Mouse (Mus musculus) MEL (cell line): ENCODE results near the gene Siae. TPM values are rescaled to one million over a fixed set of nuclear protein-coding genes. Genes with fewer than 3 reads are reported as not detected.
A peak's percentile ranks its signal among the peaks of the same experiment; 100 is the strongest.

Experiments used
- DNase-seq: peaks from one replicate; pipeline ENCODE4 v3.0.0; 2011; ENCODE audit warnings: low read depth, low spot score
- H3K27ac ChIP-seq: 2 replicates; pipeline ENCODE4 v1.5.1; 2012; ENCODE audit warnings: low read depth, mild to moderate bottlenecking, control low read depth, low read length, moderate library complexity; ENCODE audit not compliant: control insufficient read depth
- H3K27me3 ChIP-seq, 2 experiments: fragments of 150-350 bp in 1 of 2; sonication (generic) in 1 of 2; 2 replicates each; pipeline ENCODE4 v1.6.1; 2012; ENCODE audit warnings: low read length in 2 of 2, mild to moderate bottlenecking in 2 of 2, improper control_type of control experiment in 1 of 2, moderate library complexity in 1 of 2; ENCODE audit not compliant: insufficient read depth in 2 of 2, control insufficient read depth in 1 of 2
- H3K36me3 ChIP-seq, 2 experiments: 2 replicates each; pipeline ENCODE4 v1.6.1; 2012 to 2014; ENCODE audit warnings: low read length in 2 of 2, improper control_type of control experiment in 1 of 2, inconsistent platforms in 1 of 2, mild to moderate bottlenecking in 1 of 2; ENCODE audit not compliant: insufficient read depth in 2 of 2, control insufficient read depth in 1 of 2
- H3K4me1 ChIP-seq, 2 experiments: fragments of 150-350 bp in 1 of 2; sonication (generic) in 1 of 2; 2 replicates each; pipeline ENCODE4 v1.6.1; 2012; ENCODE audit warnings: low read length in 2 of 2, improper control_type of control experiment in 1 of 2, mild to moderate bottlenecking in 1 of 2; ENCODE audit not compliant: insufficient read depth in 2 of 2, control insufficient read depth in 1 of 2
- H3K4me3 ChIP-seq, 2 experiments: fragments of 150-350 bp in 1 of 2; sonication (generic) in 1 of 2; 2 replicates each; pipeline ENCODE4 v1.5.1; 2012; ENCODE audit warnings: low read depth in 2 of 2, low read length in 2 of 2, mild to moderate bottlenecking in 2 of 2, moderate library complexity in 2 of 2, control low read depth in 1 of 2, improper control_type of control experiment in 1 of 2; ENCODE audit not compliant: control insufficient read depth in 1 of 2, insufficient read depth in 1 of 2
- H3K79me2 ChIP-seq: 2 replicates; pipeline ENCODE4 v1.6.1; 2012; ENCODE audit warnings: mild to moderate bottlenecking, low read length, moderate library complexity; ENCODE audit not compliant: control insufficient read depth, poor library complexity, insufficient read depth
- H3K9ac ChIP-seq: 2 replicates; pipeline ENCODE4 v1.6.1; 2012; ENCODE audit warnings: low read depth, mild to moderate bottlenecking, control low read depth, low read length, moderate library complexity; ENCODE audit not compliant: control insufficient read depth, poor library complexity, severe bottlenecking
- H3K9me3 ChIP-seq: fragments of 150-350 bp; sonication (generic); replicated peaks from 2 replicates; pipeline ENCODE4 v1.6.1; 2012; ENCODE audit warnings: mild to moderate bottlenecking, low read length, improper control_type of control experiment, moderate library complexity; ENCODE audit not compliant: insufficient read depth
- BHLHE40 ChIP-seq: IDR thresholded peaks from 2 replicates; pipeline ENCODE4 v1.6.1; 2012; ENCODE audit warnings: low read depth, mild to moderate bottlenecking, inconsistent platforms, low read length, improper control_type of control experiment, borderline replicate concordance
- CHD1 ChIP-seq: IDR thresholded peaks from 2 replicates; pipeline ENCODE4 v1.6.1; 2012; ENCODE audit warnings: low read depth, mild to moderate bottlenecking, inconsistent platforms, low read length, improper control_type of control experiment
- CHD2 ChIP-seq: IDR thresholded peaks from 2 replicates; pipeline ENCODE4 v1.6.1; 2011; ENCODE audit warnings: low read length, improper control_type of control experiment
- CTCF ChIP-seq, 3 experiments: IDR thresholded peaks in 2 of 3; conservative IDR thresholded peaks in 1 of 3; 2 replicates each; pipeline ENCODE4 v1.5.1; 2011 to 2012; ENCODE audit warnings: low read length in 3 of 3, low read depth in 2 of 3, mild to moderate bottlenecking in 2 of 3, improper control_type of control experiment in 1 of 3, inconsistent platforms in 1 of 3, mixed read lengths in 1 of 3, moderate library complexity in 1 of 3; ENCODE audit not compliant: control insufficient read depth in 1 of 3, insufficient read depth in 1 of 3, poor library complexity in 1 of 3, severe bottlenecking in 1 of 3
- E2F4 ChIP-seq: IDR thresholded peaks from 2 replicates; pipeline ENCODE4 v1.6.1; 2011; ENCODE audit warnings: low read depth, low read length, improper control_type of control experiment, borderline replicate concordance
- ELF1 ChIP-seq: IDR thresholded peaks from 2 replicates; pipeline ENCODE4 v1.6.1; 2014; ENCODE audit warnings: low read depth, mild to moderate bottlenecking, inconsistent platforms, low read length, improper control_type of control experiment, moderate library complexity
- EP300 ChIP-seq, 2 experiments: IDR thresholded peaks; 2 replicates each; pipeline ENCODE4 v1.6.1; 2011; ENCODE audit warnings: improper control_type of control experiment in 2 of 2, low read length in 2 of 2, low read depth in 1 of 2, mild to moderate bottlenecking in 1 of 2
- ETS1 ChIP-seq: IDR thresholded peaks from 2 replicates; pipeline ENCODE4 v1.6.1; 2012; ENCODE audit warnings: low read depth, mild to moderate bottlenecking, inconsistent platforms, low read length, improper control_type of control experiment, moderate library complexity
- GATA1 ChIP-seq: IDR thresholded peaks from 2 replicates; pipeline ENCODE4 v1.6.1; 2011; ENCODE audit warnings: low read depth, low read length, improper control_type of control experiment
- JUND ChIP-seq: IDR thresholded peaks from 2 replicates; pipeline ENCODE4 v1.6.1; 2011; ENCODE audit warnings: low read depth, mild to moderate bottlenecking, improper control_type of control experiment, low read length
- KAT2A ChIP-seq: conservative IDR thresholded peaks from 2 replicates; pipeline ENCODE4 v1.6.1; 2012; ENCODE audit warnings: low read depth, low read length, improper control_type of control experiment, inconsistent platforms
- MAFK ChIP-seq: IDR thresholded peaks from 2 replicates; pipeline ENCODE4 v1.6.1; 2011; ENCODE audit warnings: low read depth, mild to moderate bottlenecking, low read length, improper control_type of control experiment, borderline replicate concordance
- MAX ChIP-seq: IDR thresholded peaks from 2 replicates; pipeline ENCODE4 v1.6.1; 2011; ENCODE audit warnings: low read length, improper control_type of control experiment
- MAZ ChIP-seq: IDR thresholded peaks from 2 replicates; pipeline ENCODE4 v1.6.1; 2012; ENCODE audit warnings: low read depth, mild to moderate bottlenecking, inconsistent platforms, low read length, improper control_type of control experiment
- MEF2A ChIP-seq: IDR thresholded peaks from 2 replicates; pipeline ENCODE4 v1.6.1; 2014; ENCODE audit warnings: low read depth, mild to moderate bottlenecking, inconsistent platforms, low read length, improper control_type of control experiment; ENCODE audit not compliant: poor library complexity, insufficient replicate concordance, severe bottlenecking; ENCODE audit errors: extremely low read depth
- MXI1 ChIP-seq: IDR thresholded peaks from 2 replicates; pipeline ENCODE4 v1.6.1; 2011; ENCODE audit warnings: mild to moderate bottlenecking, low read depth, low read length, improper control_type of control experiment
- MYB ChIP-seq: IDR thresholded peaks from 2 replicates; pipeline ENCODE4 v1.6.1; 2011; ENCODE audit warnings: mild to moderate bottlenecking, low read depth, low read length, improper control_type of control experiment
- MYC ChIP-seq: IDR thresholded peaks from 2 replicates; pipeline ENCODE4 v1.6.1; 2011; ENCODE audit warnings: low read depth, mild to moderate bottlenecking, low read length, improper control_type of control experiment, moderate library complexity
- NELFE ChIP-seq: IDR thresholded peaks from 2 replicates; pipeline ENCODE4 v1.6.1; 2011; ENCODE audit warnings: low read depth, low read length, improper control_type of control experiment
- NRF1 ChIP-seq: IDR thresholded peaks from 2 replicates; pipeline ENCODE4 v1.6.1; 2014; ENCODE audit warnings: low read depth, mild to moderate bottlenecking, inconsistent platforms, low read length, improper control_type of control experiment, moderate library complexity; ENCODE audit not compliant: poor library complexity, insufficient read depth, severe bottlenecking
- POLR2A ChIP-seq, 2 experiments: IDR thresholded peaks; 2 replicates each; pipeline ENCODE4 v1.6.1; 2011 to 2012; ENCODE audit warnings: low read length in 2 of 2, mild to moderate bottlenecking in 2 of 2, control low read depth in 1 of 2, improper control_type of control experiment in 1 of 2, low read depth in 1 of 2, moderate library complexity in 1 of 2; ENCODE audit not compliant: control insufficient read depth in 1 of 2, insufficient read depth in 1 of 2, poor library complexity in 1 of 2
- POLR2AphosphoS2 ChIP-seq: IDR thresholded peaks from 2 replicates; pipeline ENCODE4 v1.6.1; 2011; ENCODE audit warnings: low read length, improper control_type of control experiment
- POLR2AphosphoS5 ChIP-seq: IDR thresholded peaks from 2 replicates; pipeline ENCODE4 v1.6.1; 2012; ENCODE audit warnings: low read depth, borderline replicate concordance, mild to moderate bottlenecking, inconsistent platforms, low read length, moderate library complexity, mixed read lengths
- RAD21 ChIP-seq: IDR thresholded peaks from 2 replicates; pipeline ENCODE4 v1.6.1; 2011; ENCODE audit warnings: mild to moderate bottlenecking, low read depth, low read length, improper control_type of control experiment
- RCOR1 ChIP-seq: IDR thresholded peaks from 2 replicates; pipeline ENCODE4 v1.6.1; 2012; ENCODE audit warnings: low read depth, mild to moderate bottlenecking, inconsistent platforms, low read length, improper control_type of control experiment
- SIN3A ChIP-seq: IDR thresholded peaks from 2 replicates; pipeline ENCODE4 v1.6.1; 2012; ENCODE audit warnings: low read length, improper control_type of control experiment, inconsistent platforms
- SMC3 ChIP-seq: IDR thresholded peaks from 2 replicates; pipeline ENCODE4 v1.6.1; 2011; ENCODE audit warnings: low read depth, low read length, improper control_type of control experiment
- TAL1 ChIP-seq: IDR thresholded peaks from 2 replicates; pipeline ENCODE4 v1.6.1; 2012; ENCODE audit warnings: mild to moderate bottlenecking, inconsistent platforms, low read length, moderate library complexity, mixed read lengths
- TBP ChIP-seq: IDR thresholded peaks from 2 replicates; pipeline ENCODE4 v1.8.0; 2011; ENCODE audit warnings: low read depth, low read length, improper control_type of control experiment
- TCF12 ChIP-seq: IDR thresholded peaks from 2 replicates; pipeline ENCODE4 v1.6.1; 2014; ENCODE audit warnings: low read depth, mild to moderate bottlenecking, inconsistent platforms, low read length, improper control_type of control experiment, moderate library complexity
- UBTF ChIP-seq: IDR thresholded peaks from 2 replicates; pipeline ENCODE4 v1.6.1; 2012; ENCODE audit warnings: low read depth, mild to moderate bottlenecking, inconsistent platforms, low read length, improper control_type of control experiment, moderate library complexity, borderline replicate concordance; ENCODE audit not compliant: insufficient read depth
- USF1 ChIP-seq: IDR thresholded peaks from 2 replicates; pipeline ENCODE4 v1.6.1; 2014; ENCODE audit warnings: low read depth, mild to moderate bottlenecking, inconsistent platforms, low read length, improper control_type of control experiment, moderate library complexity
- USF2 ChIP-seq, 2 experiments: IDR thresholded peaks; 2 replicates each; pipeline ENCODE4 v1.6.1; 2011 to 2012; ENCODE audit warnings: improper control_type of control experiment in 2 of 2, low read length in 2 of 2, borderline replicate concordance in 1 of 2, inconsistent platforms in 1 of 2, low read depth in 1 of 2, mild to moderate bottlenecking in 1 of 2; ENCODE audit not compliant: insufficient read depth in 1 of 2
- ZC3H11A ChIP-seq: IDR thresholded peaks from 2 replicates; pipeline ENCODE4 v1.6.1; 2012; ENCODE audit warnings: low read depth, mild to moderate bottlenecking, inconsistent platforms, low read length, improper control_type of control experiment
- ZKSCAN1 ChIP-seq: IDR thresholded peaks from 2 replicates; pipeline ENCODE4 v1.6.1; 2012; ENCODE audit warnings: low read depth, mild to moderate bottlenecking, inconsistent platforms, low read length, improper control_type of control experiment, moderate library complexity
- ZMIZ1 ChIP-seq: IDR thresholded peaks from 2 replicates; pipeline ENCODE4 v1.6.1; 2012; ENCODE audit warnings: low read depth, mild to moderate bottlenecking, inconsistent platforms, low read length, improper control_type of control experiment, moderate library complexity
- ZNF384 ChIP-seq: IDR thresholded peaks from 2 replicates; pipeline ENCODE4 v1.6.1; 2012; ENCODE audit warnings: low read depth, mild to moderate bottlenecking, inconsistent platforms, low read length, improper control_type of control experiment
- polyA plus RNA-seq, 2 experiments: library from polyadenylated mRNA; stranded (reverse) in 1 of 2; unstranded in 1 of 2; fragments of >175 nt in 1 of 2; fragments of >200 nt in 1 of 2; gene quantifications; 2 replicates each; pipeline versions ENCODE4 v1.2.1 to v1.2.4; 2012; ENCODE audit warnings: low replicate concordance in 2 of 2, low read depth in 1 of 2; ENCODE audit not compliant: insufficient read length in 2 of 2, insufficient read depth in 1 of 2, missing spikeins in 1 of 2
- total RNA-seq: library from RNA; depleted of rRNA; stranded (reverse); fragments of 300-350 nt; gene quantifications from 2 replicates; pipeline ENCODE4 v1.2.3, GENCODE M21; 2012

Gene Siae
- total and polyA plus RNA-seq, 3 experiments, result 4.9 to 9.2 TPM; not detected in 1

DNA sequence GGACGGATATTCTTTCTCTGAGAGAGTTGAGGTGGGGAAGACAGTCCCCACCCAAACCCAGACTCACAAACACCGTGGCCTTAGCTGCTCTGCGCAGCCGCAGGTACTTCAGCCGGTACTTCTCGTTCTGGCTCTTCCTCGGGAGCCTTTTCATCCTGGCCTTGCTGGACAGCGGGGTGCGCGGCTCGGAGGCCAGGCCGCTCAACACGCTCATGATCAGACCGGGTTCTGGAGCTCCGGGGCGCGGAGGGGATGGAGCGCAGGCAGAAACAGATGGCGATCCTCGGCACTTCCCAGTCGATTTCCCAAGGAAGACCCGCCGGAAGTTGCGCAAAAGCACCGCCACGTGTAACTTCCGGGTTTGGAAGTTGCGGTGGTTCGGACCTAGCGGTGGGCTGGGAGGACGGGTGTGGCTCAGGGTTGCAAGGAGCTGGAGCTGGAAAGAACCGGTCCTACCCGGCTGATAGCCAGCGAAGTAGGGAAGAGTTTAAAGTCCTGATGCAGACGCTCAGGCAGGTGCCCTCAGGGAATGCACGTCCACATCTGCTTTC is 101.5 kb downstream of the Siae start, which contains the start of gene Tbrg1:
Gene Tbrg1, minus strand, starts transcription at position 382 of the 551 bp plus-strand sequence.
- H3K27me3 ChIP-seq, result no peaks in the 10 kb centered on the region
- peak; percentile 94 for DNase-seq
- no peaks in the 10 kb centered on the region for H3K9me3 ChIP-seq
- H3K9ac ChIP-seq, result peak within 1 kb of the TSS; percentile 90
- H3K36me3 ChIP-seq, result peaks cover 16 to 22% of the 10 kb centered on the region in 2 experiments
- H3K27ac ChIP-seq, result peak within 1 kb of the TSS; percentile 71
- peak within 1 kb of the TSS; percentile 67 to 89 for H3K4me3 ChIP-seq
- peaks cover 4 to 19% of the 10 kb centered on the region in 2 experiments for H3K4me1 ChIP-seq
- peaks cover 17% of the 10 kb centered on the region for H3K79me2 ChIP-seq
- TF ChIP-seq POLR2AphosphoS2 (peak; percentile 92), SIN3A (peak; percentile 55), MAFK (no peak), ZC3H11A (no peak), MEF2A (no peak), E2F4 (no peak), MAZ (no peak), KAT2A (no peak; the same call in 1 of the 2 replicates), MXI1 (peak; percentile 91), ZMIZ1 (peak; percentile 64), TAL1 (no peak), USF2 (IDR thresholded peaks at IDR 0.05; ENCODE audit: borderline replicate concordance in 1 of 2, insufficient read depth in 1 of 2, low read depth in 1 of 2, low read length in 2 of 2) (no peak), MAX (peak; percentile 65; the same call in 1 of the 2 replicates), SMC3 (no peak), NRF1 (peak; percentile 88), ZKSCAN1 (no peak), GATA1 (no peak), ZNF384 (no peak), NELFE (peak; percentile 86), ETS1 (peak; percentile 15; the same call in 1 of the 2 replicates), JUND (no peak), EP300 (IDR thresholded peaks at IDR 0.05; ENCODE audit: low read depth in 1 of 2, low read length in 2 of 2) (no peak), POLR2A (IDR thresholded peaks at IDR 0.05; ENCODE audit: control insufficient read depth in 1 of 2, insufficient read depth in 1 of 2, low read depth in 1 of 2, low read length in 2 of 2, poor library complexity in 1 of 2) (peak; percentile 75 to 92), RCOR1 (0 out of 2 replicates have a peak, but pooled peaks have one; percentile 22), ELF1 (peak; percentile 90), UBTF (no peak), TBP (peak; percentile 20; the same call in 1 of the 2 replicates), RAD21 (no peak), CTCF (IDR thresholded peaks at IDR 0.05 in 2 of 3, conservative IDR thresholded peaks at IDR 0.05 in 1 of 3; ENCODE audit: control insufficient read depth in 1 of 3, insufficient read depth in 1 of 3, low read depth in 2 of 3, low read length in 3 of 3, poor library complexity in 1 of 3, severe bottlenecking in 1 of 3) (no peak), CHD1 (no peak), USF1 (0 out of 2 replicates have a peak, but pooled peaks have one; percentile 30), MYB (no peak), CHD2 (no peak), TCF12 (peak; percentile 56; the same call in 1 of the 2 replicates), MYC (peak; percentile 80; the same call in 1 of the 2 replicates), POLR2AphosphoS5 (no peak), BHLHE40 (peak; percentile 79; the same call in 1 of the 2 replicates)
